Mouse (Mus musculus) limb, embryonic 14.5 days (tissue): ENCODE results near the gene Cbfa2t2. TPM values are rescaled to one million over a fixed set of nuclear protein-coding genes. Genes with fewer than 3 reads are reported as not detected.
A peak's percentile ranks its signal among the peaks of the same experiment; 100 is the strongest.

ENCODE experiments used
- ATAC-seq: fragments of 200-750 bp; cut with Nextera tagmentation; 2 replicates; pipeline ENCODE4 v1.8.0; 2017; ENCODE audit warnings: low read depth, moderate number of reproducible peaks, moderate TSS enrichment; ENCODE audit not compliant: low FRiP score
- DNase-seq: peaks from one replicate; pipeline ENCODE4 v3.0.0-alpha.2; 2015; ENCODE audit warnings: low spot score
- H3K27ac ChIP-seq: fragments of 300-500 bp; sonication (generic); replicated peaks from 2 replicates; pipeline ENCODE4 v1.5.1; 2014; ENCODE audit warnings: low read depth, mild to moderate bottlenecking, low read length, moderate library complexity, mixed read lengths
- H3K27me3 ChIP-seq: fragments of 300-500 bp; sonication (generic); 2 replicates; pipeline ENCODE4 v1.6.1; 2014; ENCODE audit warnings: low read length, mixed read lengths; ENCODE audit not compliant: control insufficient read depth, insufficient read depth
- H3K36me3 ChIP-seq: fragments of 300-500 bp; sonication (generic); 2 replicates; pipeline ENCODE4 v1.6.1; 2014; ENCODE audit warnings: mild to moderate bottlenecking, low read length, moderate library complexity, mixed read lengths; ENCODE audit not compliant: control insufficient read depth, insufficient read depth
- H3K4me1 ChIP-seq: fragments of 300-500 bp; sonication (generic); 2 replicates; pipeline ENCODE4 v1.6.1; 2014; ENCODE audit warnings: antibody characterized with exemption, low read length, mixed read lengths; ENCODE audit not compliant: control insufficient read depth, insufficient read depth
- H3K4me2 ChIP-seq: fragments of 300-500 bp; sonication (generic); replicated peaks from 2 replicates; pipeline ENCODE4 v1.6.1; 2014; ENCODE audit warnings: low read depth, mild to moderate bottlenecking, low read length, moderate library complexity; ENCODE audit not compliant: severe bottlenecking
- H3K4me3 ChIP-seq: fragments of 300-500 bp; sonication (generic); replicated peaks from 2 replicates; pipeline ENCODE4 v1.5.1; 2014; ENCODE audit warnings: low read length
- H3K9ac ChIP-seq: fragments of 300-500 bp; sonication (generic); 2 replicates; pipeline ENCODE4 v1.6.1; 2014; ENCODE audit warnings: mild to moderate bottlenecking, low read depth, low read length, moderate library complexity; ENCODE audit not compliant: severe bottlenecking
- H3K9me3 ChIP-seq: fragments of 300-500 bp; sonication (generic); 2 replicates; pipeline ENCODE4 v1.6.1; 2016; ENCODE audit warnings: low read length; ENCODE audit not compliant: control insufficient read depth
- POLR2A ChIP-seq: fragments of 200-500 bp; IDR thresholded peaks from 2 replicates; pipeline ENCODE4 v1.8.0; 2012; ENCODE audit warnings: inconsistent platforms, mild to moderate bottlenecking, moderate library complexity, borderline replicate concordance; ENCODE audit not compliant: insufficient read depth, insufficient read length; ENCODE audit errors: extremely low read depth
- WGBS: fragments of 180-500 bp; shearing (Covaris S2); extraction: QIAGEN DNeasy Blood & Tissue Kit; methylation state at CpG from one replicate; pipeline ENCODE4 v1.1.7; 2014; 5-methylcytosine and 5-hydroxymethylcytosine counted together
- polyA plus RNA-seq, 2 experiments: library from polyadenylated mRNA; depleted of rRNA in 1 of 2; stranded (reverse) in 1 of 2; unstranded in 1 of 2; fragments of >200 nt; fragmentation: Nextera tagmentation in 1 of 2; extraction: Ambion mirVana in 1 of 2; gene quantifications; 2 replicates each; pipeline versions ENCODE4 v1.2.1 to v1.2.3; 2012 to 2014

The Cbfa2t2 gene
- polyA plus RNA-seq, 2 experiments, result 26.4 to 35.7 TPM

DNA sequence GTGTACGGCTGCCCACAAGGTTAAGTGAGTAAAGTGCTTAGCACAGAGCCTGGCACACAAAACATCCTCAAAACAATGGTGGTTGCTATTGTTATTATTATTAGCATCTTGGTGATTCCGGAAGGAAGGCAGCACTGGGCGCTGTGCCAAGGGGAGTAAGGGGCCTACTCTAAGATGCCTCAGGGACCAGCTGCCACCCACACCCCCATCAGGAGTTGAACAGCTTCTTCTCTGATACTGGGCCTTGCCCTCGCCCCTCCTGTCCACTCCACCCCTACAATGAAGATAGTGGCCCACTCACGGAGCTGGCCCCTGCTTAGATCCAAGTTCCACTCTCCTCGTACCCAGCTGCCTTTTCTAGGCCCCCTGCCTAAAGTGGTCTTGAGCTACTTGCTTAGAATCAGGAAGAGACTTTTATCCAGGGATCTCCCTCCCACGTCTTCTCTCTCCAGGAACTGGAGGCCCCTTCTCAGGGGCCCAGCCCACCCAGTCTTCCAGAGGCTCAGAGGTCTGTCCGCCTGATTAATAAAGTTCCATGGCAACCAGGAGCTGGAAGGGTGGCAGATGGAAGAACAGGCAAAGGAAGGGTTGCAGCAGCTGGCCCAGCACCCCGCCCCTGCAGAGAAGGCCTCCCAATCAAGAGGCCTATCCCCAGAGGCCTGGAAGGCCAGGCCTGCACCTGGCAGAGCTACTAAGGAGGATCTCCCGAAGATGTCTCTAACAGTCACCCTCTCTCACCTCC lies 132.2 kb downstream of the Cbfa2t2 start:
- H3K27me3 ChIP-seq, result no peaks in the 10 kb centered on the region
- H3K4me1 ChIP-seq, result peaks cover 33% of the 10 kb centered on the region
- TF ChIP-seq POLR2A, result no peak
- H3K36me3 ChIP-seq, result peaks cover 10% of the 10 kb centered on the region
- peak overlapping the region; percentile 82 for H3K9ac ChIP-seq
- peak overlapping the region; percentile 81 for H3K4me3 ChIP-seq
- peak overlapping the region; percentile 76 for H3K4me2 ChIP-seq
- no peaks in the 10 kb centered on the region for H3K9me3 ChIP-seq
- ATAC-seq, result no peak
- peak overlapping the region; percentile 86 for H3K27ac ChIP-seq
- DNase-seq, result peak; percentile 26
- WGBS, result 18% methylated on average over 10 of the region's 10 CpGs

- ATAC-seq, result peak; percentile 62
Measured at GRCm38 (mm10) chr2:154569071-154569748, 132.9 kb downstream of the Cbfa2t2 start.

DNA sequence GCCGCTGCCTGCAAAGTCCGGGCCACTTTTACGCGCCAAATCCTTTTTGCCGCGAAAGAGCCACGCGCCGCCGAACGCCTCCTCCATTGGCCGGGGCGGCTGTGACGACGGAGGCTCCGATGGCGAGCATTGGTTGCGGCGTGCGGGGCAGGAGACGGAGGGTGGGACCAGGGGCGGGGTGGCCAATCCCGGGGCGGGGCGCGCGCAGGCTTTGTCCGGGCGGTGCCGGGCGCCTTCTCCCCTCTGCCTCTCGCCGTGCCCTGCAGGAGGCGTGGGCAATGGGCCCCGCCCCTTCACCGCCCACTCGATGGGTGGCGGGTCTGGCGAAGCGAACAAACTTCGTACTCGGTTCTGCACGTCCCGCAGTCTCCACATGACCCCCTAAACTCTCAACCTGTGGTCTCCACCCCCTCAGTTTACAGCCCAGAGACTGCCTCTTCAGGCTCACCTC lies 133.6 kb downstream of the Cbfa2t2 start, which contains the start of gene E2f1:
Gene E2f1 (minus strand): TSS at position 57 of the 451 bp plus-strand sequence.
- Histone ChIP-seq H3K9ac (peak within 1 kb of the TSS; percentile 82), H3K9me3 (no peaks in the 10 kb centered on the region), H3K27me3 (no peaks in the 10 kb centered on the region), H3K4me2 (peak within 1 kb of the TSS; percentile 76), H3K4me3 (peak within 1 kb of the TSS; percentile 81), H3K27ac (peak within 1 kb of the TSS; percentile 86), H3K36me3 (no peaks in the 10 kb centered on the region), H3K4me1 (peaks cover 33% of the 10 kb centered on the region)
- TF ChIP-seq POLR2A, result 0 out of 2 replicates have a peak, but pooled peaks have one; percentile 24
- WGBS, result 1% methylated on average over 28 of the region's 44 CpGs
- ATAC-seq, result peak; percentile 95
- peak; percentile 97 for DNase-seq

More at GRCm38 (mm10) chr2:154569071-154569748, 132.9 kb downstream of the Cbfa2t2 start:
- Histone ChIP-seq H3K4me2 (peak overlapping the region; percentile 76), H3K9me3 (no peaks in the 10 kb centered on the region), H3K27ac (peak overlapping the region; percentile 86), H3K36me3 (0 out of 2 replicates have a peak, but pooled peaks cover 3% of the 10 kb centered on the region), H3K4me3 (peak overlapping the region; percentile 81), H3K27me3 (no peaks in the 10 kb centered on the region), H3K9ac (peak overlapping the region; percentile 82), H3K4me1 (peaks cover 33% of the 10 kb centered on the region)
- DNase-seq, result peak; percentile 70
- 2% methylated on average over 31 of the region's 70 CpGs for WGBS
- TF ChIP-seq POLR2A, result no peak

GRCm38 (mm10) chr2:154570666-154571065 lies 134.4 kb downstream of the Cbfa2t2 start:
- DNase-seq (no peak), ATAC-seq (no peak)
- WGBS, result 73% methylated on average over 4 of the region's 4 CpGs
- Histone ChIP-seq H3K27me3 (no peaks in the 10 kb centered on the region), H3K36me3 (no peaks in the 10 kb centered on the region), H3K9me3 (no peaks in the 10 kb centered on the region), H3K4me3 (no peak overlapping the region), H3K4me1 (peaks cover 32% of the 10 kb centered on the region), H3K9ac (no peak overlapping the region), H3K4me2 (peak overlapping the region; percentile 56; the same call in 1 of the 2 replicates), H3K27ac (no peak overlapping the region)
- TF ChIP-seq POLR2A, result no peak

DNA sequence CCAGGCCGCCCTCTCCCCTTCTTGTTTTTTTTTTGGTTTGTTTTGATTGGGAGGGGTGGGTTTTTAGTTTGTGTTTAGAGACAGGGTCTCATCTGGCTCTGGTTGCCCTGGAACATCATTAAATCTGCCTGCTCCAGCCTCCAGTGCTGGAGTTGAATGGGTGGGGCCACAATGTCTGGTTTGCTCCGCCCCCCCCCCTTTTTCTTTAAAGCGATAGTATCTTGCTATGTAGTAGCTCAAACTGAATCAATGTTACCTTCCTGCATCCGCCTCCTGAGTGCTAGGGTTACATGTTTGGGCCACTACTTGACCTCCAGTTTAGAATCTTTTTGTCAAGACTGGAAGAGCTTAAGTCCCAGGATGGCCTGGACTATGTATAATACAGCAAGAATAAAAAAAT lies 135.0 kb downstream of the Cbfa2t2 start:
- H3K4me1 ChIP-seq, result peaks cover 30% of the 10 kb centered on the region
- no peak overlapping the region for H3K9ac ChIP-seq
- no peaks in the 10 kb centered on the region for H3K36me3 ChIP-seq
- H3K4me3 ChIP-seq, result no peak overlapping the region
- no peak overlapping the region for H3K4me2 ChIP-seq
- 78% methylated on average over 4 of the region's 4 CpGs for WGBS
- DNase-seq (no peak), ATAC-seq (no peak)
- H3K9me3 ChIP-seq, result no peaks in the 10 kb centered on the region
- H3K27me3 ChIP-seq, result no peaks in the 10 kb centered on the region
- TF ChIP-seq POLR2A, result no peak
- no peak overlapping the region for H3K27ac ChIP-seq
